Mouse (Mus musculus): ENCODE results near the gene Foxo3. TPM values are rescaled to one million over a fixed set of nuclear protein-coding genes. Genes with fewer than 3 reads are reported as not detected.
A peak's percentile ranks its signal among the peaks of the same experiment; 100 is the strongest.

The Foxo3 gene
- polyA plus RNA-seq, 2 experiments, result 15.6 to 17.6 TPM

DNA sequence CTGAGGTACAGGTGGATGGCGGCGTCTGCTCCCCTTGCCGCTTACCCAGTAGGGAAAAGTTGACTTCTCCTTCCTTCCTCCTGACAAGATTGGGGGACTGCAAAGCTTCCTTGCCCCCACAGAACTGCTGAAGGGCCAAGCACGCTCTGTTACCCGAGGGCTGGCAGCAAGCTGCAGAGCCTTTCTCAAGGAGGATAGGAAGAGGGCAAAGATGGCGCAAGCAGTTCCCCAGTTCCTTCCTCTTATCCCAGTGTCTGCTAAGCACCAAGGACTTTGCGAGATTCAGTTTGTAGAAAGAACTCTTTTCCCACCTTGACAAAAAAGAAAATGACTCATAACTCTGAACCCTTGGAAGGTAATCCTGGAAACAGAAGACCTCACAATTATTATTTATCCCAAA, 18.6 kb downstream of the Foxo3 start:
- H3K27ac ChIP-seq, result peak overlapping the region; percentile 18; the same call in 1 of the 2 replicates

DNA sequence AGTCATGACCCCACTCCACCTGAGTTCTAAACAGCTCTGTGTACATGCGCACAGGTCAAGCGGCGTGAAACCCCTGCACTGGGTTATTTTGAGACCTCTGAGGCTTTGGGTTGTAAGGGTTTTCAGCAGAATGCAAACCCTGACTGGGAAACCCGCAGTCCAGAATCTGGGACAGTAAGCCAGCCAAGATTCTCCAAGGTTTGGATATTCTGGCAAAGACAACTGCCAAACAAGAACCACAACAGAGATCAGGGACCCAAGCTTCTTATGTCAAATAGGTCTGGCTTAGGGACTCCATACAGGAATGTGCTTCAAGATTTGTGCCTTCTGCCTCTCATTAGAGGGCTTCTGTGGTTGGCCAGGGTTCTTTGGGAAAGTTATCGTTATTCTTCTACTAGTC, 21.8 kb downstream of the Foxo3 start:
- H3K4me1 ChIP-seq (replicated peaks; ENCODE audit: control insufficient read depth in 2 of 2, insufficient read depth in 2 of 2, low read length in 1 of 2), result peaks cover 32 to 64% of the 10 kb centered on the region in 2 experiments
- TF ChIP-seq CTCF (IDR thresholded peaks at IDR 0.05; ENCODE audit: low read depth), result no peak
- TF ChIP-seq EP300 (IDR thresholded peaks at IDR 0.05; ENCODE audit: low read depth), result no peak
- H3K4me2 ChIP-seq (ENCODE audit: low read depth), result no peak overlapping the region
- no peaks in the 10 kb centered on the region for H3K27me3 ChIP-seq (ENCODE audit: control insufficient read depth, insufficient read depth, low read length)
- no peak overlapping the region for H3K9ac ChIP-seq (replicated peaks)
- peak overlapping the region; percentile 5 for H3K27ac ChIP-seq
- H3K4me3 ChIP-seq (ENCODE audit: insufficient read depth in 1 of 2, low read depth in 2 of 2, low read length in 2 of 2), result no peak overlapping the region
- 97% methylated on average over 5 of the region's 5 CpGs for WGBS (ENCODE audit: insufficient replicate concordance)
- DNase-seq (ENCODE audit: low read depth in 3 of 3, low spot score in 3 of 3) (no peak), ATAC-seq (ENCODE audit: insufficient read depth) (no peak)
- no peaks in the 10 kb centered on the region for H3K9me3 ChIP-seq (ENCODE audit: control insufficient read depth, low read length)
- H3K36me3 ChIP-seq (replicated peaks; ENCODE audit: control insufficient read depth, insufficient read depth, low read depth), result peaks cover 77% of the 10 kb centered on the region

More for the DNA sequence above, 18.6 kb downstream of the Foxo3 start:
- ATAC-seq (ENCODE audit: insufficient read depth) (no peak), DNase-seq (ENCODE audit: low read depth in 3 of 3, low spot score in 3 of 3) (no peak)
- Histone ChIP-seq H3K9ac (replicated peaks) (no peak overlapping the region), H3K9me3 (ENCODE audit: control insufficient read depth, low read length) (no peaks in the 10 kb centered on the region), H3K36me3 (replicated peaks; ENCODE audit: control insufficient read depth, insufficient read depth, low read depth) (peaks cover 84% of the 10 kb centered on the region), H3K27me3 (ENCODE audit: control insufficient read depth, insufficient read depth, low read length) (no peaks in the 10 kb centered on the region), H3K4me3 (ENCODE audit: insufficient read depth in 1 of 2, low read depth in 2 of 2, low read length in 2 of 2) (no peak overlapping the region), H3K4me2 (ENCODE audit: low read depth) (no peak overlapping the region), H3K4me1 (replicated peaks; ENCODE audit: control insufficient read depth in 2 of 2, insufficient read depth in 2 of 2, low read length in 1 of 2) (peaks cover 38 to 71% of the 10 kb centered on the region in 2 experiments)
- 82% methylated on average over 7 of the region's 7 CpGs for WGBS (ENCODE audit: insufficient replicate concordance)
- no peak for TF ChIP-seq CTCF (IDR thresholded peaks at IDR 0.05; ENCODE audit: low read depth)

DNA sequence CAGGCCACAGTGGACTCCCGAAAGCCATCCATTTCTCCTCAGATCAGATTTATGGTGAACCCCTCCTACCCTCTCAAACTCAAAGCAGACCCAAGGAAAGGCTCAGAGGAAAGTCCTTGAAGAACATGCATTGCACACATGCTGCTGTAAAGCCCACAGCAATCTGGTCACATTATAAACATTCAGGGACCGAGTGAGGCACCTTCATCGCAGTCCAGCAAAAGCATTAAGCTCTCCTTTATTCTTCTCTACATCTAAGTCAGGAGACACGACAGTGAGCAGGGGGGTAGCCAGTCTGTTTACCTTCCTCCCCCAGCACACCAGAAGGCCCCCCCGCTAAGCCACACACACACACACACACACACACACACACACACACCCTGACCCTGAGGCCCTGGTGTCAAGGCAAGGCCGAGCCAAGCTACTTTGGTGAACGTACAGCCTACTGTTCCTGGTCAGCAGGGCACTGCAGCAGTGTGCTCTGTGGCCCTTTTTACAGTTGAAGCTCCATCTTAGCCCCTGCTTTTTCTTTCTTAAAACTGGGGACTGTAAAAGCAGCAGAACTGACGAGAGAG, 24.7 kb downstream of the Foxo3 start:
- peaks cover 55 to 82% of the 10 kb centered on the region in 2 experiments for H3K4me1 ChIP-seq (replicated peaks; ENCODE audit: control insufficient read depth in 2 of 2, insufficient read depth in 2 of 2, low read length in 1 of 2)
- no peak for ATAC-seq (ENCODE audit: insufficient read depth)
- H3K36me3 ChIP-seq (replicated peaks; ENCODE audit: control insufficient read depth, insufficient read depth, low read depth), result peaks cover 47% of the 10 kb centered on the region
- peak overlapping the region; percentile 26; the same call in 1 of the 2 replicates for H3K27ac ChIP-seq
- H3K4me2 ChIP-seq (ENCODE audit: low read depth), result no peak overlapping the region
- TF ChIP-seq EP300 (IDR thresholded peaks at IDR 0.05; ENCODE audit: low read depth) (no peak), CTCF (IDR thresholded peaks at IDR 0.05; ENCODE audit: low read depth) (no peak)
- H3K9me3 ChIP-seq (ENCODE audit: control insufficient read depth, low read length), result no peaks in the 10 kb centered on the region
- no peak overlapping the region for H3K4me3 ChIP-seq (ENCODE audit: insufficient read depth in 1 of 2, low read depth in 2 of 2, low read length in 2 of 2)
- WGBS (ENCODE audit: insufficient replicate concordance), result 65% methylated on average over 8 of the region's 8 CpGs
- DNase-seq (ENCODE audit: low read depth in 3 of 3, low spot score in 3 of 3), result no peak
- no peak overlapping the region; the same call in 1 of the 2 replicates for H3K9ac ChIP-seq (replicated peaks)
- H3K27me3 ChIP-seq (ENCODE audit: control insufficient read depth, insufficient read depth, low read length), result no peaks in the 10 kb centered on the region

DNA sequence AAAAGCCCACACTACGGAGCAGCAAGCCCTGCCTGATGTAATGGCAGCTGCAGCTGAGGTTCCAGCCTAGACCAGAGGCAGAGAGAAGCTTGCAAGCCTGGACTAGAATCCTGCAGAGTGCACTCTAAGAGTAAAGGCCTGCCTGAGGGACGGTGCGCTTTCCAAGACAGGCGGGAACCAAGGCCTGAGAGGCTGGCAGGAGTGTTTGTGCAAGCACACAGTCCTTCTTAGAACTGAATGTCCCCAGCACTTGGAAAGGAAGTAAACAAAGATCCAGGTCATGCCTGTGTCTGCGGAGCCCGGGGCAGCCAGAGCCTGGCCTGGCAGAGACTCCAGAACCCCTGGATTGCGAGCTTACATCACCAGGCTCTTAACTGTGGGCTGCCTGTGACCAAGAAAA, 25.4 kb downstream of the Foxo3 start:
- Histone ChIP-seq H3K27me3 (ENCODE audit: control insufficient read depth, insufficient read depth, low read length) (no peaks in the 10 kb centered on the region), H3K36me3 (replicated peaks; ENCODE audit: control insufficient read depth, insufficient read depth, low read depth) (peaks cover 44% of the 10 kb centered on the region), H3K9me3 (ENCODE audit: control insufficient read depth, low read length) (no peaks in the 10 kb centered on the region), H3K4me1 (replicated peaks; ENCODE audit: control insufficient read depth in 2 of 2, insufficient read depth in 2 of 2, low read length in 1 of 2) (peaks cover 62 to 84% of the 10 kb centered on the region in 2 experiments), H3K4me2 (ENCODE audit: low read depth) (peak overlapping the region; percentile 79), H3K4me3 (ENCODE audit: insufficient read depth in 1 of 2, low read depth in 2 of 2, low read length in 2 of 2) (no peak overlapping the region), H3K27ac (peak overlapping the region; percentile 23; the same call in 1 of the 2 replicates), H3K9ac (replicated peaks) (no peak overlapping the region; the same call in 1 of the 2 replicates)
- 68% methylated on average over 7 of the region's 7 CpGs for WGBS (ENCODE audit: insufficient replicate concordance)
- ATAC-seq (ENCODE audit: insufficient read depth), result no peak
- no peak for TF ChIP-seq EP300 (IDR thresholded peaks at IDR 0.05; ENCODE audit: low read depth)
- DNase-seq (ENCODE audit: low read depth in 3 of 3, low spot score in 3 of 3), result no peak

DNA sequence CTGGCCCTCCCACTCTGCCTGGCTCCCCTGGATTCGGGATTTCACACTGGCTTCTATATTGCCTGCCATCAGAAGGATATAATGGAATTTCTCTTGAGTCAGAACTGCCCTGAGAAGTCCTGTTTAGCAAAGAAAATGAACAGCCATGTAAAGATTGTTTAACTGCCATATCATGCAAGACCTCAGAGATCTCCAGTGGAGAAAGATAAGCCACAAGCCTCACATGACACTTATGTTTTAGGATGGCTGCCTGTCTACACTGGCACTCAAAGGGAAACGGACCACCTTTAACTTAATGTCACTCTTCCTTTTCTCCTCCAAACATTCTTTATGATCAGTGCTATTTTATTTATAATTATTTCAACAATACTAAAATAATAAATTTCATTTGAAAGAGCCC, 26.6 kb downstream of the Foxo3 start:
- DNase-seq (ENCODE audit: low read depth in 3 of 3, low spot score in 3 of 3), result no peak
- no peaks in the 10 kb centered on the region for H3K27me3 ChIP-seq (ENCODE audit: control insufficient read depth, insufficient read depth, low read length)
- TF ChIP-seq EP300 (IDR thresholded peaks at IDR 0.05; ENCODE audit: low read depth) (peak; percentile 25; the same call in 1 of the 2 replicates), CTCF (IDR thresholded peaks at IDR 0.05; ENCODE audit: low read depth) (no peak)
- peak overlapping the region; percentile 25 for H3K9ac ChIP-seq (replicated peaks)
- H3K36me3 ChIP-seq (replicated peaks; ENCODE audit: control insufficient read depth, insufficient read depth, low read depth), result peaks cover 32% of the 10 kb centered on the region
- peak overlapping the region; percentile 97 for H3K27ac ChIP-seq
- no peaks in the 10 kb centered on the region for H3K9me3 ChIP-seq (ENCODE audit: control insufficient read depth, low read length)
- ATAC-seq (ENCODE audit: insufficient read depth), result no peak
- WGBS (ENCODE audit: insufficient replicate concordance), result 61% methylated on average over 2 of the region's 2 CpGs
- H3K4me1 ChIP-seq (replicated peaks; ENCODE audit: control insufficient read depth in 2 of 2, insufficient read depth in 2 of 2, low read length in 1 of 2), result peaks cover 74 to 89% of the 10 kb centered on the region in 2 experiments
- no peak overlapping the region for H3K4me3 ChIP-seq (ENCODE audit: insufficient read depth in 1 of 2, low read depth in 2 of 2, low read length in 2 of 2)
- H3K4me2 ChIP-seq (ENCODE audit: low read depth), result peak overlapping the region; percentile 79

All from liver, embryonic 14.5 days (tissue).